Mouse (Mus musculus) heart, adult 18-20 months (tissue): ENCODE measurements around the gene Celf1. TPM values are rescaled to one million over a fixed set of nuclear protein-coding genes. Genes with fewer than 3 reads are reported as not detected.
"Not testable (repeated sequence)": the region's sequence is repeated elsewhere in the genome, so short reads cannot be mapped to it uniquely, and the experiment has no call there.

Source experiments
- DNase-seq, 2 experiments: peaks; one replicate each; pipeline ENCODE4 v3.0.0; 2021 to 2022; ENCODE audit warnings: mixed read lengths in 1 of 2
- long read RNA-seq, 2 experiments: library from polyadenylated mRNA; stranded (forward); transcript quantifications; one replicate each; pipeline ENCODE4 v2.0.0; 2021
- total RNA-seq, 2 experiments: library from RNA; stranded (reverse); gene quantifications; 2 replicates each; pipeline ENCODE4 v1.2.3; 2021

The Celf1 gene
- 10 to 100 TPM; 70.7 to 74.4 TPM for total RNA-seq
- long read RNA-seq, experiment 1, full-length matches to known transcripts: 5 of 24 reads
- long read RNA-seq, experiment 1, partial matches to known transcripts: 3 of 24 reads
- long read RNA-seq, experiment 1, other reads (novel, unspliced or antisense): 16 of 24 reads
- long read RNA-seq, experiment 2, full-length matches to known transcripts: 2 of 11 reads
- long read RNA-seq, experiment 2, partial matches to known transcripts: 0 of 11 reads
- long read RNA-seq, experiment 2, other reads (novel, unspliced or antisense): 9 of 11 reads

DNA sequence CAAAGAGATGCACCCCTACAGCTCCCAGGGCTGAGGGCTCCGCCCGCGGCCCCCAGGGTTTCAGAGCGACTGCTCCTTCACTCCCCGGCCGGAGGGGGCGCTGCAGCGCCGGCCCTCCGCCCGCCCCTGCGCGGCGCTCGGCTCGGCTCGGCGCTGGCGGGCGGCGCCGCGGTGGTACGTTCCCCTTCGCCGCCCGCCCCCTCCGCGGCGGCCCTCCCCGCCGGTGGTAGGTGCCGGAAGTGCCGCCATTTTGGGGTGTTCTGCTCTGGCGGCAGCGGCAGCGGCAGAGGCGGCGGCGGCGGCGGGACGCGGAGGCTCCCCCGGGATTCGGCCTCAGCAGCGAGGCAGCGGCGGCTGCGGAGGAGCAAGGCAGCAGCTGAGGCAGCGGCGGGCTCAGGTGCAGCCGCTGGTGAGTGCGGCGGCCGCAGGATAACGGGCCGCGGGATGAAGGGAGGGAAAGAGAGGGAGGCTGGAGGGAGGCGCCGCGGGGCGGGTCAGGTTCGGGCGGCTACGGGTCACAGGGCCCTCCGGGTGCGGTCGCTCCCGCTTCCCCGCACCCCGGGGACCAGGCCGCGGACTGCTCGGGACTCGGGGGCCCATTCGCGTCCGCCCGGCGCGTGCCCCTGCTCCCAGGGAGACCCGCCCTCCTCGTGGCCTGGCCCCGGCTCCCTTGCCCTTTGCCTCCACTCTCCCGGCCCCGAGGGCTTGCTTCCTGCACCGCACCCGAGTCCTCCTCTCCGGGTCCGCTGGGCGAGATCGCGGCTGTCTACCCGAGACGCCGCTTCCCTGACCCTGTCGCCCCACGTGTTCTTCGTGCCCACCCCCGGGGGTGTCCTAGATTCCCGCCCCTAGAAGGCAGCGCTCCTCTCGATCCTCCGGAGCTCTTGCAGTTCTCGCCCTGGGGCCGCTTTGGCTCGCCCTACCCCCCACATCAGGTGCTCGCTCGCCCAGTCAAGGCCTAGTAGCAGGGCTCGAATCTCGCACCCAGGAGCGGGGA lies at the start of gene Celf1:
TSS of gene Celf1 (plus strand) at position 150 of the 997 bp plus-strand sequence.
- peak; percentile 85 to 90 for DNase-seq

DNA sequence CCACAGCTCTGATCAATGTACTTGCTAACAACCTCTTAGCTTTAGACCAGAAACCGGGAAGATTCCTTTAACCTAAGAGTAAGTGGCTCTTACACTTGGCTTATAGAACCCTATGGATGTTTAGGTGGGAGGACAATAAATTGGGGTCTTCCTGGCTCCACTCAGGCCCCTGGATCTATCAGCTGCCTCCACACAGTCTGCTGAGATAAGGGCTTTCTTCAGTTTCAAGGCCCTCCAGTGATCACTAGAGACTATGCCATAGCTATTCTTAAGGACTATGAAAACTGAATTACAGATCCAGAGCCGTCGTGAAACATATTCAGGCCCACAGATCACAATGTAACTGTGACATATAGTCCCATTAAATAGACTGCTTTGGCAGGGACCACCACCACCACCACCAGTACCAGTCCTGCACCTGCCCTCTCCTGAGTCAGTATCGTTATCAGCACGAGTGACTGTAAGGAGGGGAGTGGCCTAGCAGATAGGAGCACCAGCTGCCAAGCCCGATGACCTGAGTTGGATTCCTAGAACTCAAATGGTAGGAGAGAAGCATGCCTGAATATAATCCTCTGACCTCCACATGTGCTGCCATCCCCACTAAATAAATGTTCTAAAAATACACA lies 46.4 kb upstream of the Celf1 start:
- DNase-seq: no peak

DNA sequence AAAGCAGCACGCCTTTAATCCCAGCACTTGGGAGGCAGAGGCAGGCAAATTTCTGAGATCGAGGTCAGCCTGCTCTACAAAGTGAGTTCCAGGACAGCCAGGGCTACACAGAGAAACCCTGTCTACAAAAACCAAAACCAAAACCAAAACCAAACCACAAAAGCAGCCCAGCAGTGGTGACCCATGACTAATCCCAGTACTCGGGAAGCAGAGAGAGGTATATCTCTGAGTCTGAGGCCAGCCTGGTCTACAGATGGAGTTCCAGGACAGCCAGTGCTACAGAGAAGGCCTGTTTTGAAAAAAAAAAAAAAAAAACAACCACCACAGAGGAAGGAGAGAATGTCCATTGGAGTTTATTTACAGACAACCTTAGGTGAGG lies 45.9 kb upstream of the Celf1 start:
- DNase-seq: not testable (repeated sequence)

DNA sequence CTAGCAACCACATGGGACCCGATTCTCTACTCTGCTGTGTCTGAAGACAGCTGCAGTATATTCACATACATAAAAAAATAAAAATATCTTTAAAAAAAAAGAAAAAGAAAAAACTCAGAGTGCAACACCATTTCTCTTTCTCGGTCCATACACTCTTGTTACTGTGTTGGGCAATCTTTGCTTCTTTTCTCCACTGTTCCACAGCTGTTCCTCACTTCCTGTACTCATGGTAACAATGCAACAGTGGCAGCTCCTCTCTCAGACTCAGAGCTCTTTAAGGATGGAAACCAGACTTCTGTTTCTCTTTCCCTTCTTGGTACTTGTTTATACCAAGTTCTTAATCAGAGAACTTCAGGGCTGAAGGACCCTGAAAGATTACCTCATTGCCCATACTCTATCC lies 36.8 kb upstream of the Celf1 start:
- DNase-seq: no peak

DNA sequence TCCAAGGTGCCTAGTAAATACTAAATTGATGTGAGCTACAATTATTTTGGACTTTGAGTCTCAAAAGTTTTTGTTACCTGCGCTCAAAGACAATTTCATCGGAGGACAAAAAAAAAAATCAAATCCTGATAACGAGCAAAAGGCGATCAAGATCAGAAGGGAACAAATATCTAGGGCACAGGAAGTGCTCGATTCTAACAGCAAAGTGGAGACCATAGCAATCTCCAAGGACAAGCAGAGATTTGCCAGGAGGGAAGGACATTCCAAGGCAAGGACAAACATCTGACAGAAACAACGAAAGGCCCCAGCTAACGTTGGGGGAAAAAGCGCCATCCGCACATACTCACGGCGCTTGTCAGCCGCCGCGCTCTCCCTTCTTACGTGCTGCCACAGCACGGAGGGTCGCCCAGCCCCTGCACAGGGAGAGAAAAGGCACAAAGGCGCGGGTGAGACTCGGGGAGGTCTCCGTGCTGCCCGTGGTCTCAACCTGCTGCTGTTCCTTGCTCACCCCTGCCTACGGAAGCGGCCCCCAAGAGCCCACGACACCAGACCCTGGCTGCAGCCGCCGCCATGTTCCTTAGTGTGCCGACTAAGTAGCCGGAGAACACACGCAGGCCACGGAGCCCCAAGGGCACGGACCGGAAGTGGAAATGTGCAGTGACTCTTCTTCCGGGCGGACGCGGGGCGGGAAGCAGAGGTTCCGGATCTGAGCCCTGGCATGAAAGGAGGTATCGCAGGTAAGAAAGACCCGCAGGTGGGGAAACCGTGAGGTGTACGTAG lies 35.9 kb upstream of the Celf1 start, which contains the start of the genes Kbtbd4 and Ndufs3:
TSS of gene Kbtbd4 (plus strand) at position 665 of the 780 bp plus-strand sequence.
TSS of gene Ndufs3 (minus strand) at position 752 of the 780 bp plus-strand sequence.
- peak; percentile 90 to 93 for DNase-seq

DNA sequence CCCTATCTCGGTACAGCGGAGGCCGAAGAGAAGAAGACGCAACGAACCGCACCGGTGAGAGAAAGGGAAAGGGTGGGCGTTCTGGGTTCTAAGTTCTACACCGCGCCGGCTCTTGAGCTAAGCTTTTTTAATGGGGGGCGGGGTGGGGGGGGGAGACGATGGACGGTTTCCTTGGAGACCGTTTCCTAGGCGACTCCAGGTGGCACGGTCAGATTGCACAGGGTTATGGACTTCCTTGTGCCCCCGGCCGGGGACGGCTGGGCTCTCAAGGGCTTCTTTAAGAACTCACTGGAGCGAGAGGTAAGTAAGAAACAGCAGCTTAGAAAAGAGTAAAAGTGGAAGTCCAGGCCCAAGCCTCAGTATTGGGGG lies 35.3 kb upstream of the Celf1 start:
- no peak for DNase-seq

DNA sequence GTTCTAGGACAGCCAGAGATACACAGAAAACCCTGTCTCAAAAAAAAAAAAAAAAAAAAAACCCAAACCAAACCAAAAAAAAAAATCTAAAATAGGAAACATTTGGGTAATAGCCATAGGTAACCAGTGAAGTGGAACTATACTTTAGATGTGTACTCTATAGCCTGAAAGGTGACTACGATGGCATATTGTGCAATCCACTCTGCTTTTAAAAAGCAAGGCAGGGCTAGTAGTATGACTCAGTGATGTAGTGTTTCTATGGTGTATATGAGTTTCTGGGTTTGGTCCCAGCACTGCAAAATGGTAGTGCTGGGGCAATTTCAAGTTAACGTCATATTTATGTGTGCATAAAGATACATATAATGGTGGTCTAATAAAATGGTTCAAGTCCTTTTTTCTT lies 33.5 kb upstream of the Celf1 start:
- no peak for DNase-seq

DNA sequence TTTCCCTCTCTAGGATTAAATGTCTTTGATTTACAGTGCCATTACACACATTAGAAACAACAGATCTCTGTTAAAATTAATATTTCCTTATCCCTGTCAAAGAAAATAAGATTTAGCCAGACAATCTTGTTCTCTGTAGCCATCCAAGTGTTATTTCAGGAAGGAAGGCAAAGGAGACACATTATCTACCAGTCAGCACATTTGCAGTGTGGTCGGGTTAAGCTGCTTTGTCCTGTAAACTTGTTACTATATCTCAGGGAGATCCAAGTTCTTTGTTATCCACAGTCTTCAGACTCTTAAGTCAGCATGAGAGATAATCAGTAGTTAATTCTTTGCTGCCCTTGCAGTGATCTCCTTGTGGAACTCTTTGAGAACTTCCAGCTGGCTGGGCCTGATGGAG lies 29.3 kb upstream of the Celf1 start:
- no peak for DNase-seq

DNA sequence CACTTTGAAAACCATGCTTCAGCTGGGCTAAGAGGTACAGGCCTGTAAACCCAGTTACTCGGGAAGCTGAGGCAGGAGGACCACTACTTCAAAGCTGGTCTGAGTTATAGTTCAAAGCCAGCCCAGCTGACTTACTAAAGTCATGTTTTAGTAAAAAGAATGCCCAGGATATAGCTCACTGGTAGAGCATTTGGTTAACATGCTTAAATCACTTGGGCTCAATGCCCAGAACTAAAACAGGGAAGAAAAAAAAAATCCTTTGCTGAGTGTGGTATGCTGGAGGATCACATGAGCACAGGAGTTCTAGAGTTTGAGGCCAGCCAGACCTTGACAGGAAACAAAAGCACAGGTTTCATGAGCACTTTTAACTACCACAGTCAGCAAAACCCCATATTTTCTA lies 28.5 kb upstream of the Celf1 start:
- DNase-seq: no peak

DNA sequence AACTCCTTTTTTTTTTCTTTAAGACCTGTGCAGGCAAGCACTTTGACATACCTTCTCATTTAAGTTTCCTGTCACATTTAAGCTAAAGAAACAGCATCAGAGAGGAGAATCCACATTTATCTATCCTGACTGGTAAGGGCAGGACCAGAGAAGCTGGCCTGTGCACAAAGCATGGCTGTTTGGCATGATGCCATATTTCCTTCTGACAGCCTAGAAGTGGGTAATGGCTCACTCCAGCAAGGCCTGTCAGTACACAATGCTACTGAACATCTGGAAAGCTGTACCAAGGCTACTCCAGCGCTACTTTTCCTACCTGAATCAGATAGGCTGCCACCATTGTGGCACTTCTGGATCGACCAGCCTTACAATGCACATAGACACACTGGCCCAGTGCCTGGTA lies 26.5 kb upstream of the Celf1 start:
- DNase-seq: peak; percentile 48 to 49

DNA sequence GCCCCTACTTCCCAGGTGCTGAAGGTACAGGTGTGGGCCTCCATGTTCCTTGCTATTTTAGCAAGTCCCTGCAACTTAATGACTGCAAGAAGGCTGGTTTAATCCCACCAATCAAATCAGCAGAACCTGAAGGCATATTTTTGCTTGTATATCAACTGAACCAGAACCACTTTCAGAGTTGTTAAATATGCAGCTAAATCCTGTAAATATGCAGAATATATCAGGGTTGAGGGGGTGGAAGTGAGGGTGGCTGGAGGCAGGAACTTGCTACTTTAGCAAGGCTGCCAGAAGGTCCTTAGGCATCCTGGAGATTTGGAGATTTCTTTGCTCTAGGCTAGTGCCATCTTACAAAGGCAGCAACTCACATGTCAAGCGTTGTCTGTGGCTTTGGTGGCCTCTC lies 24.7 kb upstream of the Celf1 start:
- no peak for DNase-seq

DNA sequence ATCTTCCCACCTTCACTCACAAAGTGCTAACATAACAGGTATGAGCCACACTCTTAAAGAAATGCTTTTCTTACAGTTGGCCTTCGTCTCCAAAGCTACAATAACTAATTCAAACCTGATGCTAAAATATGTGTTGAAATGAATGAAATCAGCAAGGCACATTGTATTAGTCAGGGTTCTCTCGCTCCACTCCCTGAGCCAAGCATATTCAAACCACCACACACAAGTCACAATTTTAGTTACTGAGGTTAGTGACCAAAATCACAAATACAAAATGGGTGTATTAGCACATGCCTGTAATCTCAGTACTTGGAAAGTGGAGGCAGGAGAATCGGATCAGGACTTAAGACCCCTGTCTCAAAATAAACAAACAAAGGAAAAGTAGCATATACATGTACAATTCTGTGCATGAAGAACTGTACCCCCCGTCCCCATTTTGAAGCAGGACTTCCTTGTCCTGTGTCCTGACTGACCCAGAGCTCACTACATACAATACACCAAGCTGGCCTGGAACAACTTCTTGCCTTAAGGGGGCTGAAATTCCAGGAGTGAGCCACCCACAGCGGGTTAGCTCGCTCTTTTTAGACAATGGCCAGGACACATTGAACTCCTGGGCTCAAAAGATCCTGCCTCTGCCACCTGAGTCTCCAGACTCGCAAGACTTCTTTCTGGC lies 23.5 kb upstream of the Celf1 start:
- DNase-seq: no peak

DNA sequence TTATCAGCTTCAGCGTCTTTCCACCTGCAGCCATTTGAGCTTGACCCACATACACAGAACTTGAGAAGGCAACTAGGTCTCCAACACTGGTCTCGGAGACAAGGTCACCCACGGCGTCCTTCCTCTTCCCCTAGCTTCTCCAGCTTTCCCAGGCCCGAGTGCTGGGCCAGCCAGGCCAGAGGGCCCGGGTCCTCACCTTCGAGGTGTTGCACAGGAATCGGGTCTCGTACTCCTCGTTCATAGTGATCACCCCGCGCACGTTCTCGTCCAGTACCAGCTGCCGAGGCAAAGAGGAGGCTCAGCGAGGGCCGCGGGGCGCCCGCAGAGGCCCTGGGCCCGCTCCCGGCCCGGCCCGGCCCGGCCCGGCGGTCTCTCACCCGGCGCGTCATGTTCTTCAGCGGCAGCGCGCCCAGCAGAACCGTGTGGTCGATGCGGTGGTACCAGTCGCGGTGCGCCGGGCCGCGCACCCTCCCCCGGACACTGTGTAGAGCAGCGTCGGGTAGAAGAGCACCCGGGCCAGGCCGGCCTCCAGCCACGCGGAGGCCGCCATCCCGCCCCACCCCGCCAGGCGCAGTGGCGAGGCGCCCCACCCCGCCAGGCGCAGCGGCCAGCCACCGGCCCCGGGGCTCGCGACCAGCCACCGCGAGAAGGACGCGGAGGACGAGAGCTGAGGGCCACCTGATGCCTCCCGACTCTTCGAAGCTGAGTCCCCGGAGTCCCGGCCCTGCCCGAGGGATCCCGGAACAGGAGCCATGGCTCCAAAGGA lies 22.8 kb upstream of the Celf1 start:
- DNase-seq: peak; percentile 78 to 80

DNA sequence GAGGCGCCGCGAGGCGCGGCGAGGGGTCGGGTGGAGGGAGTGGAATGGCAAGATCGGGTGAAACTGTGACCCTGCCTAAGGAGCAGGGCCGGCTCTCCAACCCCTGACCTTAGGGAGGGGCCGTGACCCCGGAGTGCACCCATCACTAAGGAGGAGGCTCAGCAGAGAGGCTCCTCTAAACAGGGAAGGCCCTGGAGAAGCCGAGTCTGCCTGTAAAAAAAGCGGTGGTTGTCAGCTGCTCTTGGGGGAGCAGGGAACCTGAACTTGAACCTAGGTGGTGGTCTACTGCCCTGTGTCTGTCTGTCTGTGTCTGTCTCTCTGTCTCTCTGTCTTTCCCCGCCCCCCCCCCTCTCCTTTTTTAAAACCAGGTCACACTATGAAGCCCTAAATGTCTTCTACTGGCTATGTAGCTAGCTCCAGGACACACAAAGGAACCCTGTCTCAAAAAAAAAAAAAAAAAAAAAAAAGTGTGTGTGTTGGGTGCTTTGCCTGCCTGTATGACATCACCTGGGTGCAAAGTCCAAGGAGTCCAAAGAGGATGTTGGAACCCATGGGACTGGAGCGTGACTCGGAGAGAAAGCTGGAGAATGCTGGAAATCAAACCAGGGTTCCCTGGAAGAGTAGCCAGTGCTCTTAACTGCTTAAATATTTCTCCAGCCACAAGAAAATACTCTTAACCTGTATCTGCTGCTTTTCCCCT lies 22.0 kb upstream of the Celf1 start:
- no peak for DNase-seq

DNA sequence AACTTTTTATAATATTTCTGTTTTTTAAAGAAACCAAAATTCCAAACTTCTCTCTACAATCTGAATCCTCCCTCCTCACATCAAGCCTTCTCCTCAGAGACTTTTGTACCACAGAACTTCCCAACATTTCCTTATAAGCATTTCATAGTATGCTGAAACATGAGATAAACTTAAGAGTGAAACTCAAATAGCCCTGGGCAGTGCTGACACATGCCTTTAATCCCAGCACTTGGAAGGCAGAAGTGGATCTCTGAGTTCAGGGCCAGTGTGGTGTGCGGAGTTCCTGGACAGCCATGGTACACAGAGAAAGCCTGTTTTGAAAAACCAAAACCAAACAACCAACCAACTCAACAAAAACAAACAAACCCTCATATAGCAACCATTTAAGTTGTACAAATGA lies 19.0 kb upstream of the Celf1 start:
- no peak for DNase-seq

DNA sequence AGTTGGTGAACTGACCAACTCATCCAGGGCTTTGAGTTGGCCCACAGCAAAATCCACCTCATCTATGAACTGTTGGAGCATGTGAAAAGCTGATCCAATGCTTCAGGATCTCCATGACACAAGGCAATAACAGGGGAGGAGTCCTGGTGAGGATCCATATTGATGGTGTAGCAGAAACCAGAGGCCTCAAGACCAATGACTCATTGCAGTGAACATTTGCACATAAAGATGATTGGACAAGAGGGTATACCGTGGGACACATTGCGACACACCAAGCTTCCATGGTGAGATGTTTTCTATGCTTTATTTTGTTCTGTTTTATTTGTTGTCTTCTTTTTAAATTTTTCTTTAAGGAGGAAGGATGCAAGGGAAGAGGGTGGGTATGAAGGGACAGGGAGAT lies 17.5 kb upstream of the Celf1 start:
- no peak for DNase-seq

DNA sequence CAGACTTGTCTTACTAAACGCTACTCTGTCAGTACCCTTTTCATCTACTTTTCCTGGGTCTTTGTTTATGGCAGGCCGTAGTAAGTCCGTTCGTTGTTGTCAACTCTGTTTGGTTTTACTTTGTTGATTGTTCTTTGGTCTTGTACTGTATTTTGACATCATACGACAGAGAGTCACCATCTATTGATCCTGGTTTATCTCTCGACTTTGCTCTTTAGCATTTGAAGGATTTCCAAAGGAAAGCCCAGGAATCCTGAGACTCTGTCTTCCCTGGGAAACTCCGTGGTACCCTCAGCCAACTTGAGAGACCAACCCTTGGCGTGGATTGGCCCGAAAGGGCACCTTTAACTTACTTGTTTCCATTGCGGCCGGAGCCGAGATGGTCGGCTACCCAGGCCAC lies 11.6 kb upstream of the Celf1 start:
- DNase-seq: no peak

DNA sequence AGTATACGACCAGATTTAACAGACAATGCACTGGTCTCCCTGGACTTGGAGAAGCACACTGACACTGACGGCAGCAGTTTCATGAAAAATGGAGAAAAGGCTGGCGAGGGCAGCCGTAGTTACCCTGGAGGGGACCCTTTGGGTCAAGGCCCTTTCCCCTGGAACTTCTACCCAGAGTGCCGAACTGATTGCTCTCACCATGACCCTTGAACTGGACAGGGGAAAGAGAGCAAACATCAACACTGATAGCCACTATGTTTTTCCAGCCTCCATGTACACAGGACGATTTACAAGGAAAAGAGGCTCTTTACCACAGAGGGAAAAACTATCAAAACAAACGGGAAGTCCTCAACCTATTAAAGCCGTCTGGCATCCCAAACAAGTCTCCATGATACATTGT lies 8.4 kb upstream of the Celf1 start:
- DNase-seq: no peak

DNA sequence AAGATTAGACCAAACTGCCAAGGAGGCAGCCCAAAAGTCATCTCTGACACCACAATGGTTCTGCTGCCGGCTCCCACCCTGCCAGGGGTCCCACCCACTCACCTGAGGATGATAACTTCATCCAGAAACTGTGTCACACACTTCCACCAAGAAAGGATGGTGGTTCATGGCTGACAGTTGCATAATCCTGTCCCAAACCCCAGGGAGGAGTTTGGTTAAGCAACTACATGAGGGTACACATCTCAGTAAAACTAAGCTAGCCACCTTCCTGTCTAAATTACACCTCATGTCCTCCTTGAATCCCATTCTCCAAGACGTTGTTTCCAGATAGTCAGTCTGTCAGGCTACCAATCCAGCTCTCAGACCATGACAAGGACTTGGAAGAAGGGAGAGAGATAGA lies 7.9 kb upstream of the Celf1 start:
- no peak for DNase-seq

DNA sequence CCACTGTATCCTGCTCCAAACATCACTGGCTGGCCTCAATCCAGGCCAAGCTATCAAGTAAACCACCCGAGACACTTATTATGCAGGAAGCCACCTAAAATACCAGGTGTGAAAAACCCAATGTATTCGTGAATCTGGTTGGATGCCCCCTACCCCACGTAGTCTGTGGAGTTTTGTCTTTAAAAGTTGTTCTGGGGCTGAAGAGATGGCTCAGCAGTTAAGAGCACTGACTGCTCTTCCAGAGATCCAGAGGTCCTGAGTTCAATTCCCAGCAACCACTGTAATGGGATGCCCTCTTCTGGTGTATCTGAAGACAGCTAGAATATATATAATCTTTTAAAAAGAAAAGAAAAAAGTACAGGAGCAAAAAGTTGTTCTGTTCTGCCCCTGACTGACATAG lies 1.8 kb upstream of the Celf1 start:
- DNase-seq: no peak
